Mouse (Mus musculus) induced T-regulatory cell, adult 2 months (primary cell): ENCODE measurements around the gene Mpi.

Experiments used
- DNase-seq: peaks from one replicate; pipeline ENCODE4 v3.0.0-alpha.2; 2012; ENCODE audit warnings: low read depth

The Mpi gene

GRCm38 (mm10) chr9:57561711-57562099 lies 9.1 kb upstream of the Mpi start:
- peak; percentile 40 for DNase-seq

GRCm38 (mm10) chr9:57560861-57561710 lies 8.5 kb upstream of the Mpi start, which contains the start of gene Scamp2:
Gene Scamp2, plus strand, starts transcription at chr9:57560943.
- DNase-seq: peak; percentile 96

- no peak for DNase-seq
These were observed 7.7 kb upstream of the Mpi start for GRCm38 (mm10) chr9:57560263-57560662.

DNA sequence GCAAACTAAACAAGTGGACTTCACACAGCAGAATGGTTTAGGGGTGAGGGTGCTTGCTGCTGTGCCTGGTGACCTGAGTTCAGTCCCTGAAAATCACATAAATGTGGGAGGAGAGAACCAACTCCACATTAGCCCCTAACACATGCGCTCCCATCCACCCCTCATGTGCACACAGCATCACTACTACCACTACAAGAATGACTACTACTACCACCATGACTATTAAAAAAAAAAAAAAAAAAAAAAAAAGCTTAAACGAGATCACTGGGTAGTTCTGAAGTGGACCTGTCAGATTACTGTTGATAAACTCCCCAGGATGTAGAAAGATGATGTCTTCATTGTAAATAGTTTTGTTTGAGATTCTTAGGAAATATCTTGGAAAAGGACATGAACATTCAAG lies 7.0 kb upstream of the Mpi start:
- peak; percentile 21 for DNase-seq

DNA sequence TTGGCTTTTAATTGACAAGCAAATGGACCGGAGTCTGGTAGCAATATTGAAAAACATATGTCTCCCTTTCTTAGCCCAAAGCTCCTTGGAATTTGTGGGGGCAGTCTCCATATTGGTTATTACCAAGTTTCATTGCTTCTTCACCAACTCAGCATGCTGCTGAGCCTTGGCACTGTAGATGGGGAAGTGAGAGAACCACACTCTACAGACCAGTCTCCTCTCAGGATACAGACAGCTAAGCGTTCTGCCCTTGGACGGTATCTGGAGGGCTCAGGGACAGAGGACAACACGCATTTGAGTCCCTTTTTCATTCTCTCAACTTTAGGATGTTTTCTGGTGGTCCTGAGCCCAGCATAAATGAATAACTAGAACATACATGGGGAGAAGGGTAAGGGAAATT lies 6.1 kb upstream of the Mpi start:
- no peak for DNase-seq

- no peak for DNase-seq
These were observed 4.7 kb upstream of the Mpi start for GRCm38 (mm10) chr9:57557215-57557614.

DNA sequence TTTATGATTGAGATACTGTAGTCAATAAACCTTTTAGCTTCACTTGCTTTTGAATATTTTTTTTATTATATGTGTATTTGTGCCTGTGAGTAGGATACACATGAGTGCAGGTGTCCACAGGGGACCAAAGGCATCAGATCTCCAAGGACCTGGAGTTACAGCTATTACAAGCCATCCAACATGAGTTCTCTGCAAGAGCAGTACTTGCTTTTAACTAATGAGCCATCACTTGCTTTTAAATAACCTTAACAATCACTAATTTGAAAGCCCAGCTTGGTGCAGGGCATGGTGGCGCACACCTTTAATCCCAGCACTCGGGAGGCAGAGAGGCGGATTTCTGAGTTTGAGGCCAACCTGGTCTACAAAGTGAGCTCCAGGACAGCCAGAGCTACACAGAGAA lies 2.2 kb upstream of the Mpi start:
- no peak for DNase-seq

DNA sequence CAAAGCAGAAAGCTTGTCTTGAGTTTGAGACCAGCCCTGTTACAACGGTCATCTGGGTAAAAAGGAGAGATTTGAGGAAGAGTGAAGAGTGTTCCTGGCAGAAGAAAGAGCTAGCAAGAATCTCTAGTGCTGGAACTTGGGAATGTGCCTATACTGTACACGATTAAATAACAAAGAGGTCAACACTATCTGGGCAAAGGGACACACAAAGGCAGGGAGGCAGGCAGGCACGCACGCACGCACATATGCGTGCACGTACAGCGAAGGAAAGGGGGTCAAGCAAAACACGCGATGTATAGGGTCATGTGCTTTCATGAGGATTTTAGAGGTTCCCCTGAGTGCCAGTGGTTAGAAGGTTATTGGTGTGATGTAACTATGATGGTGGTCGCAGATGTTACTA lies 556 bp upstream of the Mpi start:
- no peak for DNase-seq

DNA sequence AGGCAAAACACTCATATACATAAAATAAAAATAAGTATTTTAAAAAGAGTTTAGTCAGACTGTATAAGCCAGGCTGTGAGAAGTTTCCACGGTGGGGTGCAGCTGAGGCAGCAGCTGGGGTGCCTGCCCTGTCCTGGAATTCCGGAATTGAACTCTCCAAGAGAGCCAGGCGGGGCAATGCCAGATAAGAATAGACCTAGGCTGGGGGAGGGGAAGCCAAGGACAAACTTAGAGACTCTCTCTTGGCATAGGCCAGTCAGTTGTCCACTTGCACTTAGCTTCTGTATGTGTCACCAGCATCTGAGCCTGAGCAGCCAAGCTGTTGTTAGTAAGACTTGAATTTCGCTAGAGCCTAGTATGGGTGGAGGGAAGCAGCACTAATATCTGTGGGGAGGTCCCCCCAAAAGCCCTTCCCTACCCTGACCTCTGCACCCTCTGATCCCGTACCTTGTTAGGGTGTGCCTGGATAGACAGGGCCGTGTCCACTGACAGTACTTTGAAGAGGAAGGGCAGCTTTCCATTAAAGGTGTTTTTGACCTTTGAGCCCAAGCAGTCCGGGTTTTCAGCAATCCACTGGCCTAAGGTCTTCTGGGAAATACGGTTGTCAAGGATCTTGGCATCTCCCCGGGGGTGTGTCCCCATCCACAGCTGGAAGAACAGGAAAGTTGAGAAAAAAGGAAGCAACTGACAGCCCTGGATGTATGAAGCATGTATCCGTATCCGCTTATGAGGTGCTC lies 2.3 kb downstream of the Mpi start:
- no peak for DNase-seq

- no peak for DNase-seq
These were observed 3.4 kb downstream of the Mpi start for GRCm38 (mm10) chr9:57549186-57549585.

DNA sequence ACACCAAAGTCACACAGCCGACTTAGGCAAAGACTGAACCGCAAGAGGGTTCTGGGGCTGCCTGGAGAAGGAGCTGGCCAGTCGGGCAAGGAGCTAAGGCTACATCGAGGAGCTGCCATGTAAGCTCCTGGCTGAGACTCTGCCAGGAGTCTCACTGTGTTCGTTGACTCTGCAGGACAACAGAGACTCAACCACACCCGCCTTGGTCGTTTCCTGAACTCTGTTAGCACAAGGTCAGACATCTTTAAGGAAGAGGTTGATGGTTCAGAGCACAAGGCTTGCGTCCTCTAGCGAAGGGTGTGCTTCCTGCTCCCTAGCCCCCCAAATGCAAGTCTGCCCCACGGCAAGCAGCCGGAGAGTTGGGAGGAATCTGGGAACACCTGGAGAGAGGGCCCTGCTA lies 4.7 kb downstream of the Mpi start:
- no peak for DNase-seq

DNA sequence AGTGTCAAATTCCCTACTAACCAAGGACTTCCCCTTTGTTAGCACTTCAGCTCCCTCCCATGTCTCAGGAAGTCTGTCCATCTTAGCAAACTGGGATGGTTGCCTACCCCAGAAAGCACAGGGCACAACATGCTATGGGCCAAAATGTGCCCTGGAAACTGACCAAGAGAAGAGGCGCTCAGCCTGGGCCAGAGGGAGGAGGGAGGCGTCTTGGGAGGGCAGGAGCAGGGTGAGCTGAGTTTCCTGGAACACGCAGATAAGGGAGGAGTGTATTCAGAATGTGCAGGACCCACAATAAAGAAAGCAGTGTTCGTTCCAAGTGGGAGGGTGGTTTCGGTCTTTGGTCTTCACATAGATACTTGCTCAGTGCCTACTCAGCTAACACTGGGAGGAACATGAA lies 5.3 kb downstream of the Mpi start:
- no peak for DNase-seq

- no peak for DNase-seq
These were observed 8.6 kb downstream of the Mpi start for GRCm38 (mm10) chr9:57543951-57544350.

- peak; percentile 82 for DNase-seq
These were observed 11.3 kb downstream of the Mpi start for GRCm38 (mm10) chr9:57541312-57541711.

DNA sequence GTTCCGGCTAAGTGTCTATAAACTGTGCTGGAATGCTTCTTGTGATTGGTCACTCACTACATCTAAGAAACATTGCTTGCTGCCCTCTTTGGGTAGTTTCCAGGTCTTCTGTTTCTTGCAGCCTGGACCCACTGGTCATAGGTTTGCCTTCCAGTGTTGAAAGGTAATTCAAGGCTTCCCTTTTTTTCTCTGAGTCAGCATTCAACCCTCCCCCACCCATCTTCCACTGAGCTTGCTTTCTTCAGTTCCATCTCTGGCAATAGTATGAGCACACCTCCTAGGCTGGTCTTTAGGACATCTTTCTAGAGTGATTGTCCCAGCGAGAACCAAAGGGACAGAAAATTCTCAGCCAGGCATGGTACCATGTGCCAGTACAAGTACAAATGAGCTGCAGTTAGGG lies 13.0 kb downstream of the Mpi start:
- DNase-seq: no peak

DNA sequence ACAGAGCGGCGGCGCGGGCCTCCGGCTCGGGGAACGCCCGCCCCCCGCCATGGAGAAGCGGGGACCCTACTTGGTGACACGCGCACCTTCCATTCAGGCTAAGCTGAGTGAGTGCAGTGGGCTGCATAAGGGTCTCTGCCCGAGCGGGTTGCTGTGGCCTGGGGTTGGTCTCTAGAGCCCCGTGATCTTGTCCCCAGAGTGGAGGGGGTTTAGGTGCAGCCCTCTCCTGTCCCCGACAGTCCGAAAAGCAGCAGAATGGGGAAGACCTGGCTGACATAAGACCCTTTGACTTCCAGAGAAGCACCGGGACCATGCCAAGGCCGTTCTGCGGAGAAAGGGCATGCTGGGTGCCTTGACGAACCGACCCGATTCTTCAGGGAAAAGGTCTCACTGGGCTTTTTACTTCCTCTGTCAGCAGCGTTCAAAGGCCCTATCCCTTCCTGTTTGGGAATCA lies 14.8 kb downstream of the Mpi start:
- DNase-seq: no peak

GRCm38 (mm10) chr9:57537044-57537727 lies 15.4 kb downstream of the Mpi start, which contains the start of gene Fam219b:
Gene Fam219b, plus strand, starts transcription at chr9:57537528.
- DNase-seq: peak; percentile 92

DNA sequence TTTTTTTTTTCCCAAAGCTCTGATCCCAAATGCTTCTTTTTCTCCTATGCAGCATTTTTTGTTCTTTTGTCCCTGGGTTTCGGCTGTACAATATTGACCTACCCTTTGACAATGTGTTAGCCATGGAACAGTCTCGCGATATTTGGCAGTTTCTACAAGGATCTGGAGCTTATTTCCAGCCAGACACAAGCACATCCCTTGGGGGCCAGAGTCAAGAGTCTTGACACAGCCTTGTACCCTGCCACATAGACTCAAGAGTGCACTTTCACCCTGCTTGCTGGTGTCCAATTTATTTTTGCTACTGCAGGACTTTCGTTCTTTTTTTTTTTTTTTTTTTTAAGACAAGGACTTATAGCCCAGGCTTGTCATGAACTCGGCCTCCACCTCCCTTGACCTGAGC lies 16.2 kb downstream of the Mpi start:
- no peak for DNase-seq

- no peak for DNase-seq
These were observed 20.6 kb downstream of the Mpi start for GRCm38 (mm10) chr9:57531946-57532345.

- DNase-seq: no peak
These were observed 26.1 kb downstream of the Mpi start for GRCm38 (mm10) chr9:57526435-57526834.

DNA sequence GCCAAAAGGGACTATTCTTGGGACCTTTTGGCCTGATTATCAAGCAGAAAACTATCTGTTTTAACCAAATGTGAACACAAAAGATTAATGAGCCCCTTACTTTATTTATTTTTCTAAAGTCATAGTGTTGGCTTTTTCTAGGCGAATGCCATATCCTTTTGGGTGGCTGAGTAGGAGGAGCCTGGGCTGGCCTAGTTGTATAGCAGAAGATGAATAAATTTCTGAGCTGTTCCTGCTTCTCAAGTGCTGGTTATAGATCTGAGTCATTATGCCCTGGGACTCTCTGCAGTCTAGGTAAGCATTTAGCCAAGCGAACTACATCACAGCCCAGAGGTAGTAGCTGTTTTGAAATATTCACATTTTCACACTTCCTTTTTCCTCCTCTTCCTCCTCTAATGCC lies 27.0 kb downstream of the Mpi start:
- no peak for DNase-seq

DNA sequence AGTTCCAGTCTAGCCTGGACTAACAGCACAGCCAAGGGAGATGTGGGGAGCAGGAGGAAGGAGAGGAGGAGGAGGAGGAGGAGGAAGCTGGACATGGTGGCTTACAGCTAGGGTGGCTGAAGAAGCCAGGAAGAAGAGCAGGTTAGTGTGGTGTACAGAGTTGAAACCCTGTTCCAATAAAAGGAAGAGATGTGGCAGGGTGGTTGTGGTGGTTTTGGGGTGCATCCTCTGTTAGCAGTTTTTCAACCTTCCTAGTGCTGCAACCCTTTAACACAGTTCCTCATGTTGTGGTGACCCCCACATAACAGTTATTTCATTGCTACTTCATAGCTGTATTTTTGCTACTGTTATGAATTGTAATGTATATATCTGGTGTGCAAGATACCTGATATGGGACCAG lies 28.1 kb downstream of the Mpi start:
- DNase-seq: no peak

DNA sequence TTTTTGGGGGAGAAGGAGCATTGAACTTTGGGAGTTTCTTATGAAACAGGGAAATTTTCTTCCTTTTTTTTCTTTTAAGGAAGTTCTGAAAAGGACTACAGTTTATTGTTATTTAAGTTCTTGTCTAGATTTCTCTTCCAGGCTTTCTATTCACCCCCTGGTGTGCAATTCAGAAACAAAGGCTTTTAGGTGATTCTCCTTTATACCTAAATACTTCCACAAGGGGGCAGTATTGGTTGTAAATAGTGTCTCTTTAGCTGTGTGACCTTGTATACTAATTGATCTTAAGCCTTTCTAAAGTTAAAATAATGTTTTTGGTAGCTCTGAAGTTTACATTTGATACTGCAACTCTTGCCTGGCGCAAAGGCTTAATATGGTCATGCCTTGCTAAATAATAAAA lies 28.8 kb downstream of the Mpi start:
- DNase-seq: peak; percentile 88
